Comparison of ENCODE assay signal across 1 mouse cellular context in the genomic region with DNA sequence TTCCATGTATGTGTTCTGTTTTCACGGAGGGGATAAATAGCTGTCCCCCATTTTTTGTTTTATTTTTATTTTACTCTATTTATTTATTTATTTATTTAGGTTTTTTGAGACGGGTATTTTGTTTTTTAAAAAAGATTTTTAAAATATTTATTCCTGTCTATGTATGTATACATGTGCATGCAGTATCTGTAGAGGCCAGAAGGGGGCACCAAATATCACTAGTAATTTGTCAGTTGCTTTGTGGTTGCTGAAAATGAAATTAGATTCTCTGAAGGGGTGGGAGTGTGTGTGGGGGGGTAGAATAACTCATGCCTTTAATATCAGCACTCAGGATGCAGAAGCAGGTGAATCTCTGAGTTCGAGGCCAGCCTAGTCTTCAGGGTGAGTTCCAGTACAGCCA.
TF ChIP-seq lines count a peak whose summit lies in the region.

No protein-coding gene starts in this region.

TF ChIP-seq in MEL, 35 proteins besides CTCF, POLR2A, EP300 and RAD21:
- TF ChIP-seq KAT2A (conservative IDR thresholded peaks at IDR 0.05; ENCODE audit: low read depth, low read length), result no peak
- 0 out of 2 replicates have a peak, but pooled peaks have one; percentile 56 for TF ChIP-seq MAFK (IDR thresholded peaks at IDR 0.05; ENCODE audit: borderline replicate concordance, low read depth, low read length)
- peak; percentile 78 for TF ChIP-seq ETS1 (IDR thresholded peaks at IDR 0.05; ENCODE audit: low read depth, low read length)
- TF ChIP-seq POLR2AphosphoS2 (IDR thresholded peaks at IDR 0.05; ENCODE audit: low read length), result no peak
- TF ChIP-seq ZNF384 (IDR thresholded peaks at IDR 0.05; ENCODE audit: low read depth, low read length), result peak; percentile 81
- TF ChIP-seq MAX (IDR thresholded peaks at IDR 0.05; ENCODE audit: low read length), result no peak
- no peak for TF ChIP-seq GATA1 (IDR thresholded peaks at IDR 0.05; ENCODE audit: low read depth, low read length)
- TF ChIP-seq HCFC1 (IDR thresholded peaks at IDR 0.05; ENCODE audit: low read depth, low read length), result 0 out of 2 replicates have a peak, but pooled peaks have one; percentile 45
- 0 out of 2 replicates have a peak, but pooled peaks have one; percentile 44 for TF ChIP-seq BHLHE40 (IDR thresholded peaks at IDR 0.05; ENCODE audit: borderline replicate concordance, low read depth, low read length)
- TF ChIP-seq MEF2A (IDR thresholded peaks at IDR 0.05; ENCODE audit: extremely low read depth, insufficient replicate concordance, low read depth, low read length, poor library complexity, severe bottlenecking), result no peak
- 0 out of 2 replicates have a peak, but pooled peaks have one; percentile 56 for TF ChIP-seq JUND (IDR thresholded peaks at IDR 0.05; ENCODE audit: low read depth, low read length)
- no peak for TF ChIP-seq NELFE (IDR thresholded peaks at IDR 0.05; ENCODE audit: low read depth, low read length)
- TF ChIP-seq RCOR1 (IDR thresholded peaks at IDR 0.05; ENCODE audit: low read depth, low read length), result peak; percentile 40; the same call in 1 of the 2 replicates
- peak; percentile 93 for TF ChIP-seq TBP (IDR thresholded peaks at IDR 0.05; ENCODE audit: low read depth, low read length)
- peak; percentile 87; the same call in 1 of the 2 replicates for TF ChIP-seq MYC (IDR thresholded peaks at IDR 0.05; ENCODE audit: low read depth, low read length)
- peak; percentile 78 for TF ChIP-seq SIN3A (IDR thresholded peaks at IDR 0.05; ENCODE audit: low read length)
- peak; percentile 67 for TF ChIP-seq SMC3 (IDR thresholded peaks at IDR 0.05; ENCODE audit: low read depth, low read length)
- peak; percentile 67 for TF ChIP-seq ZC3H11A (IDR thresholded peaks at IDR 0.05; ENCODE audit: low read depth, low read length)
TF ChIP-seq in MEL: peak in this region for 12.
